Mouse (Mus musculus) brain, adult 10 weeks (tissue): Measurements from ENCODE around the gene Shroom1. TPM values are rescaled to one million over a fixed set of nuclear protein-coding genes. Genes with fewer than 3 reads are reported as not detected.

ENCODE experiments used
- polyA plus RNA-seq: library from polyadenylated mRNA; stranded (reverse); fragments of 350-450 nt; fragmentation: Illumina TruSeq; extraction: RNeasy Lipid Tissue Mini Kit (QIAGEN cat#74804); gene quantifications from one replicate; pipeline ENCODE4 v1.2.3, GENCODE M21; 2015; ENCODE audit warnings: low read depth, low replicate concordance

The Shroom1 gene
- polyA plus RNA-seq: 4.6 TPM

GRCm38 (mm10) chr11:53456474-53457371, at the start of gene Shroom1, which contains the start of gene Gm10447:
Shroom1 (plus strand) TSS chr11:53457205.
Gm10447 (minus strand) TSS chr11:53457110.

GRCm38 (mm10) chr11:53423036-53423435, 34.0 kb upstream of the Shroom1 start, which contains the start of gene Leap2:
Leap2 (minus strand) TSS chr11:53423170.

GRCm38 (mm10) chr11:53430670-53431346, 26.2 kb upstream of the Shroom1 start, which contains the start of the genes Uqcrq and Gdf9:
Uqcrq (minus strand) TSS chr11:53430831.
Gdf9 (plus strand) TSS chr11:53431023.

GRCm38 (mm10) chr11:53469968-53470695, 13.1 kb downstream of the Shroom1 start, which contains the start of gene Gm9837:
Gm9837 (minus strand) TSS chr11:53470479.

GRCm38 (mm10) chr11:53479783-53480301, 22.8 kb downstream of the Shroom1 start, which contains the start of the genes Gm9945 and Sowaha:
Gm9945 (plus strand) TSS chr11:53480166.
Sowaha (minus strand) TSS chr11:53480274.

Other genes starting within 250 kb of the Shroom1 start
- 143 TPM for gene Hspa4, start 156.7 kb upstream of the Shroom1 start, polyA plus RNA-seq
- gene Zcchc10, start 132.5 kb upstream of the Shroom1 start, polyA plus RNA-seq: 17.2 TPM
- 70.9 TPM for gene Aff4, start 106.4 kb upstream of the Shroom1 start, polyA plus RNA-seq
- gene Leap2, start 34.0 kb upstream of the Shroom1 start, polyA plus RNA-seq: not detected
- gene Uqcrq, start 26.4 kb upstream of the Shroom1 start, polyA plus RNA-seq: 494 TPM
- 1.9 TPM for gene Gdf9, start 26.2 kb upstream of the Shroom1 start, polyA plus RNA-seq
- not detected for gene Gm10447, start 95 bp upstream of the Shroom1 start, polyA plus RNA-seq
- not detected for gene Gm9837, start 13.3 kb downstream of the Shroom1 start, polyA plus RNA-seq
- gene Gm9945, start 23.0 kb downstream of the Shroom1 start, polyA plus RNA-seq: 0.54 TPM
- gene Sowaha, start 23.1 kb downstream of the Shroom1 start, polyA plus RNA-seq: 42.6 TPM
- 294 TPM for gene Sept8, start 62.1 kb downstream of the Shroom1 start, polyA plus RNA-seq
- gene Kif3a, start 110.2 kb downstream of the Shroom1 start, polyA plus RNA-seq: 96.0 TPM
- not detected for gene Il4, start 161.5 kb downstream of the Shroom1 start, polyA plus RNA-seq
- not detected for gene Il13, start 177.5 kb downstream of the Shroom1 start, polyA plus RNA-seq